Mouse (Mus musculus) left cerebral cortex, adult 2 months (tissue): ENCODE measurements around the gene D930020B18Rik. TPM values are rescaled to one million over a fixed set of nuclear protein-coding genes. Genes with fewer than 3 reads are reported as not detected.

Source experiments
- DNase-seq, 2 experiments: peaks; one replicate each; pipeline ENCODE4 v3.0.0; 2021 to 2022; ENCODE audit warnings: low spot score in 2 of 2, mixed read lengths in 1 of 2; ENCODE audit errors: extremely low spot score in 1 of 2
- H3K27ac ChIP-seq: fragments of 200-600 bp; 2 replicates; pipeline ENCODE4 v1.8.1; 2022
- H3K4me3 ChIP-seq: fragments of 200-600 bp; 2 replicates; pipeline ENCODE4 v1.8.1; 2022
- CTCF ChIP-seq: fragments of 200-600 bp; IDR thresholded peaks from 2 replicates; pipeline ENCODE4 v1.8.1; 2022; ENCODE audit warnings: antibody characterized with exemption, mild to moderate bottlenecking, moderate library complexity
- intact Hi-C: fragments of 180-260 bp; cut with DNase I; formaldehyde crosslinking; loops from one replicate; pipeline ENCODE4 v1.15.1; 2025
- microRNA-seq, 2 experiments: library from miRNA; unstranded; fragments of <30 nt; microRNA quantifications; one replicate each; pipeline ENCODE4 v1.2.0; 2021
- total RNA-seq, 2 experiments: library from RNA; stranded (reverse); gene quantifications; 2 replicates each; pipeline ENCODE4 v1.2.3; 2021

Gene D930020B18Rik
- total RNA-seq, 2 experiments from 2014 or later, result 0.42 TPM; not detected in 1

DNA sequence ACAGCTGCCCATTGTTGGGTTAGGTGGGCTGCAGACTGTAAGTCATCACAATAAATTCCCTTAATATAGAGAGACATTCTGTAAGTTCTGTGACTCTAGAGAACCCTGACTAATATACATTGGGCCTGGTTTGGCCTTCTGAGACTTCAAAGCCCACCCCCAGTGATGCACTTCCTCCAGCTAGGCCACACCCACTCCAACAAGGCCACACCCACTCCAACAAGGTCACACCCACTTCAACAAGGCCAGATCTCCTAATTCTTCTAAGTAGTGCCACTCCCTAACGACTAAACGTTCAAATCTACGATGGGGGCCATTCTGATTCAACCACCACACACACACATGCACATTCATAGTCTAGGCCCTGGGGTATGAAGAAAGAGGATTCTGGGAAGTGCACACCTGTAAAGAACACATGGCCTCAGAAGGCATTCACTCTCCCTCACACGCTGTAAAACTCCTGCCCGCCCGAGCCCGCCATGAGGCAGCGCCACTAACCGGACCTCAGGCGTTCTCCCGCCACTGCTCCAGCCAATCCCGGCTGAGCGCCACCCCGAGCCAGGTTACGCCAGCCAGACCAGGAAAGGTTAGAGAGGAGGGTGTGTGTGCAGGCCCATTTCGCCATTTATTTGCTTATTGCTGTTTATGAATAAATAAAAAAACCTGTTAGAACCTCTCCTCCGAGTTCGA lies 77.7 kb downstream of the D930020B18Rik start:
- no peak overlapping the region for H3K27ac ChIP-seq
- no peak for DNase-seq
- H3K4me3 ChIP-seq, result no peak overlapping the region
- TF ChIP-seq CTCF, result no peak
- intact Hi-C loops, result no loop called here

DNA sequence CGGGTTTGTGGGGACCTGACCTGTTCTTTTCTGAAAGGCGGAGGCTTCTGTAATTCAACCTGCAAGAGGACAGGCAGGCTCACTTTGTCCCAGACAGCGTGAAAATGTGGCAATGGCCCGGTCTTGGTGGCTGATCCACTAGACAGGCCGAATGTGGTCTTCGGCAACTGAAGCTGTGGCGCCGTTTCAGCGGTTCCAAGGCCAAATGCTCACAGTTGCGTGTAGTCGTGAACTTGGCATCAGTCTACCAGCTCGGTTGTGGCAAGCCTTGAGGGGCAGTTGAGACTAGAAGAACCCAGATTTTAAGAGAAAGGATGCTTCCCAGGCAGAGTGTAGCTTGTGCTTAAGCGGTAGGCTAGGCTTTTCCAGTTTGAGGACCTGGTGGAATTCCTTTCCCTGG lies 79.3 kb downstream of the D930020B18Rik start:
- DNase-seq, result no peak
- Histone ChIP-seq H3K27ac (no peak overlapping the region), H3K4me3 (no peak overlapping the region)
- intact Hi-C loops, result no loop called here
- TF ChIP-seq CTCF, result no peak

DNA sequence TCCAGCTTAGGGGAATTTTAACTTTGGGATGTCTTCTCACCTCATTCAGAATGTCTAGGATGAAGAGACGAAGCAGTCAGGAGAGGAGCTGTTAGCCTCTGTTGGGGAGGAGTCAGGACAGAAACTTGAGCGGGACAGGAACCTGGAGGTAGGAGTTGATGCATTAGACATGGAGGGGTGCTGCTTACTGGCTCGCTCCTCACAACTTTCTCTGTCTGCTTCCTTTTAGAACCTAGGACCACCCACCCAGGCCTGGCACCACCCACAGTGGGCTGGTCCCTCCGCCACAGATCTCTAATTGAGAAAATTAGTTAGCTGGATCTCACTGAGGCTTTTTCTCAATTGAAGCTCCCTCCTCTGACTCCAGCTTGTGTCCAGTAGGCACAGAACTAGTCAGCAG lies 85.1 kb downstream of the D930020B18Rik start:
- intact Hi-C loops, result no loop called here
- no peak for DNase-seq
- no peak overlapping the region for H3K4me3 ChIP-seq
- H3K27ac ChIP-seq, result no peak overlapping the region
- no peak for TF ChIP-seq CTCF

DNA sequence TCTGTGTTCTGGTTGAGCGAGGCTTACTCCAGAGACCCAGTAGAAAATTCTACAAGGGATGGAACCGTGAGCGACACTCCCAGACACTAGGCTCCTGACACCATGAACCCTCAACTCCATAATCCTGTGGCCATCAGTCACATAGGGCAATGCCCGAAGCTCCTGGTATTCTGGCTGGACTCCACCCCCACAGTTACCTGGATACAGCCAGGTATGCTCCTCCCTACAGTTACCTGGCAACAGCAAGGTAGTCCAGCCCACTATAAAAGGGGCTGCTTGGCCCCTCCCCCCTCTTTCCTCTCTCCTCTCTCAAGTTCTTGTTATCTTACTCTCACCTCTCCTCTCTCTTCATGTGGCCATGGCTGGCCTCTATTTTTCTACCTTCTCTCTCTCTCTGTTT lies 85.8 kb downstream of the D930020B18Rik start:
- TF ChIP-seq CTCF, result no peak
- Histone ChIP-seq H3K27ac (no peak overlapping the region), H3K4me3 (no peak overlapping the region)
- no peak for DNase-seq
- intact Hi-C loops, result no loop called here

DNA sequence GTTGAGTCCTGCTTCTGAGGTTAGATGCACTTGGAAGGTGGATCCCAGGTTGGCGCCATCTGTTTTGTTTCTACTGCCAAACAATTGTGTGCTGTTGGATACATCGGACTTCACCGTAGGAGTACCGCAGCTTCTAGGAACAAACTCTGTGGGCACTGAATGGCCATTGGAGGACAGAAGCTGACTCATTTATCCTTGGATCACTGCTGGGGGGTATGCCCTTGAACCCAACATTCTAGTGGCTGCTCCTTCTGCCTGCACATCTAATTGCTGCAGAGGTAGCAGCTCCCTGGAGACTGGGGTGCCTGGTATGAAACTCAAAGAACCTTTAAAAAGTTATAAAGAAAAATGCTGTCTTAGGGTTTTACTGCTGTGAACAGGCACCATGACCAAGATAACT lies 86.8 kb downstream of the D930020B18Rik start:
- intact Hi-C loops, result no loop called here
- no peak for TF ChIP-seq CTCF
- Histone ChIP-seq H3K27ac (no peak overlapping the region), H3K4me3 (no peak overlapping the region)
- no peak for DNase-seq

DNA sequence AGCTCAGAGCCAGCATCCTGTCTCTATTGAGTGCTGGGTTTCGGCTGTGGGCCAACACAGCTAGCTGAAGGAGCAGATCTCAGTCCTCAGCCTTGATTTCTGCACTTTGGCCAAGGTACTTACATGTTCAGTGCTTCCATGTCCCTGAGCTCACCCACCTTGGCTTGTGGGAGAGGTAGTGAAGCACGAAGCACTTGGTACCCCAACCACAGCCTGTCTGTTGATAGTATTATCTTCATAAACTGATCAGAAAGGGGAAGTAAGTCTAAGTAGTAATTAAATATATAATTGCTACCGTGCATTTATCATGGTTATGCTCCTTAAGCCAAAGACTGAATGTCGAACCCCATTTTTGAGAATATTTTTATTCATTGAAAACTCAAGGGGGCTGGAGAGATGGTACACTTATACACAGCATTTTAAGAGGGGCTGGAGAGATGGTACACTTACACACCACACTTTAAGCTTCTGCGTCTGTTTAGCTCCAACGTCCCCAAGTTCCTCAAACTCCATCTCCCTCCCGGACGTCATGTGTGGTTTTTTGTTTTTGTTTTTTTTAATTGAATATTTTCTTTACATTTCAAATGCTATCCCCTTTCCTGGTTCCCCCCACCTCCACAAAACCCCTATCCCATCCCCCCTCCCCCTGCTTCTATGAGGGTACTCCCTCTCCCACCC lies 89.8 kb downstream of the D930020B18Rik start:
- no peak overlapping the region for H3K4me3 ChIP-seq
- intact Hi-C loops, result no loop called here
- no peak overlapping the region for H3K27ac ChIP-seq
- no peak for DNase-seq
- TF ChIP-seq CTCF, result no peak

DNA sequence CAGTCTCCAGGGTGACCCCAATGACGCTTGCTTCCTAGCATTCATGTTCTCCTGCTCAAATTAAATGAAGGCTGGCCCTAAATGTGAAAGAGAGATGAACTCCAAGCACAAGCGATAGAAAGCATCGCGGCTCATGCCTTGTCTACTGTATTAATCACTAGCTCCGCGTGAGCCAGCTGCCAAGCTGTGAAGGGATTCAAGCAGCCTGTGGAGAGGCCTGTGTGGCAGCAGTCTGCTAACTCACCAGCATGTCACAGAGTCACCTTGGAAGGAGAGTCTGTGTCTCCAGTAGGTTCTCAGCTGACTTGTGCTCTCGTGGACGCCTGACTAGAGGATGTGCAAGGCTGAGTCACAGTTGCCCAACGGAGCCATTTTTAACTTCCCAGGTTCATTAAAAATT lies 91.2 kb downstream of the D930020B18Rik start:
- intact Hi-C loops, result no loop called here
- no peak for TF ChIP-seq CTCF
- H3K27ac ChIP-seq, result no peak overlapping the region
- DNase-seq, result no peak
- H3K4me3 ChIP-seq, result no peak overlapping the region

DNA sequence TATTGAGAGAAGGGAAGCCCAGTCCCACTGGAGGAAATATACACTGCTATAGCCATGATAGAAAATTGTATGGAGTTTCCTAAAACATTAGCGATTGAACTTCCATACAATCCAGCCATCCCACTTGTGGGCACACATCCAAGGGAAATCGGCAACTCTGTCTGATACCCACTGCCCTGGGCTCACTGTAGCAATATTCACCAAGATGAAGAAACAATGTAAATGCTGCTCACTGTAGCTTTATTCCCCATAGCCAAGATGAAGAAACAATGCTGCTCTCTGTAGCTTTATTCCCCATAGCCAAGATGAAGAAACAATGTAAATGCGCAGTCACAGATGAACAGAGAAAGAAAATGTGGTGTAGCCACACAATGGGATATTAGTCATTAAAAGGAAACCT lies 95.9 kb downstream of the D930020B18Rik start:
- H3K4me3 ChIP-seq, result no peak overlapping the region
- H3K27ac ChIP-seq, result no peak overlapping the region
- intact Hi-C loops, result no loop called here
- DNase-seq, result no peak
- TF ChIP-seq CTCF, result no peak

DNA sequence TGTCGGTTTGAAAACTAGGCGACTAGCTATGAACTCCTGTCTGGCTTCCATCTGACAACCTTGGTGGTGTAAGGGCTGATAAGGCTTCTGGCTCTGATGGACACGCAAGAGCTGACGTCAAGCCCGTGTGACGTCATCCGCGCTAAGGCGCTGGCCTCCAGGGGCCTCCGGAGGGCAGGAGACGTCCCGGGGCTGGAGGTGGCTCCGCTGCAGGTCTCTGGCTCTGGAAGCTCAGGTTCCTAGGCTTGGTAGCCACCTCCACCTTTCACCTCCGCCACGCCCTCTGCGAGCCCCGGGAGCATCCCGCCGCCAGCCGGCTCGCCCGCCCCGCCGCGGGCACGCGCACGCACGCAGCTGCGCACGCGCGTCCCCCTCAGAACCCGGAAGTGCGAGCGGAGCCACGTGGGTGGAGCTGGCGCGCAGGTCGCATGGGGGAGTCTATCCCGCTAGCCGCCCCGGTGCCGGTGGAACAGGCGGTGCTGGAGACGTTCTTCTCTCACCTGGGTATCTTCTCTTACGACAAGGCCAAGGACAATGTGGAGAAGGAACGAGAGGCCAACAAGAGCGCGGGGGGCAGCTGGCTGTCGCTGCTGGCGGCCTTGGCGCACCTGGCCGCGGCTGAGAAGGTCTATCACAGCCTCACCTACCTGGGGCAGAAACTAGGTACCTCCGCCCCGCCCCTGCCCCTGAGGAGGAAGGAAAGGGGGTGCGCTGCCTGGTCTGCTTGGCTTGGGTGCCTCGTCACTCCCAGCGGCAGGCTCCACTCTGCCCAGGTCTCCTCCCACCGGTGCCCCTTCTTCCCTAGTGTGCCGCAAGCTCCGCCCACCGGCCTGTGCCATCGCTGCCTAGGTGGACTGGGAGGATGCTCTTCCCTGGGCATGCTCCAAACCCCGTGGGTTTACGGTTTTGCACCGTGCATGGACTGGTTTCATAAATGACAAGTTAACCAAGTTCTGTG lies 98.4 kb downstream of the D930020B18Rik start, which contains the start of gene BC048403:
Gene BC048403, plus strand, starts transcription at position 390 of the 958 bp plus-strand sequence.
- intact Hi-C loops, result loop anchor here (2.0 kb wide), 1 partner anchor 99 kb away; the partner anchor contains the start of gene D930020B18Rik
- TF ChIP-seq CTCF, result no peak; the same call in none of the 2 replicates
- peak; percentile 88 to 92 for DNase-seq
- Histone ChIP-seq H3K27ac (peak within 1 kb of the TSS; percentile 95), H3K4me3 (peak within 1 kb of the TSS; percentile 63)

DNA sequence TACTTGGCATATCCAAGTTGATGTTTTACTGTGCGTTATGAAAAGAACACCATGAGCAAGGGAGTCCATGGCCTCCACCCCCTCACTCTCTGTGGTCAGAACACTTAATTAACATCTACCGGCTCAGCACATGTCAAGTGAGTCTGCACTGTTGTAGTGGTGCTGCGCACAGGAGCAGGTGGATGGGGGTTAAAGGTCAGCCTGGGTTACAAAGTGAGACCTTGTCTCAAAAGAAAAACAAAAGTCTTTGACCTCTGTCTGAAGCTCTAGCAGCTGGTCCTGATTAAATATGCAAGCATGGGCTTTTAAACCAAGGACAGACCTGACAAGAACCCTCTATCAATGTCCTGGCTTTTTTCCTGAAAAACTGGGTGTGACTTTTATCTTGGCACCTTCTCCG lies 100.9 kb downstream of the D930020B18Rik start:
- no peak for TF ChIP-seq CTCF
- intact Hi-C loops, result no loop called here
- no peak for DNase-seq
- no peak overlapping the region for H3K4me3 ChIP-seq
- H3K27ac ChIP-seq, result no peak overlapping the region

Small RNA genes lying within 50 kb of the gene (microRNA-seq; reads per million reads assigned to microRNA genes)
- 0 reads per million in 2 experiments for gene Gm24330

Other genes with a start within 250 kb of the D930020B18Rik start
- gene Rassf3, start 165.2 kb upstream of the D930020B18Rik start, total RNA-seq, result 10 to 100 TPM; 39.4 to 40.1 TPM
- gene Tbk1, start 54.8 kb upstream of the D930020B18Rik start, total RNA-seq, result 10 to 100 TPM; 47.2 to 50.3 TPM
- 10 to 100 TPM; 63.8 to 76.9 TPM for gene Xpot, start 15.3 kb upstream of the D930020B18Rik start, total RNA-seq
- gene BC048403, start 98.3 kb downstream of the D930020B18Rik start, total RNA-seq, result 10 to 100 TPM in 1 of 2 experiments, 1 to 10 TPM in 1; 9.9 to 10.4 TPM